Mouse (Mus musculus): Measurements from ENCODE around the gene Tspyl1. TPM values are rescaled to one million over a fixed set of nuclear protein-coding genes. Genes with fewer than 3 reads are reported as not detected.

The Tspyl1 gene
- polyA plus RNA-seq, 1 experiment from 2014 or later, result 55.8 TPM

DNA sequence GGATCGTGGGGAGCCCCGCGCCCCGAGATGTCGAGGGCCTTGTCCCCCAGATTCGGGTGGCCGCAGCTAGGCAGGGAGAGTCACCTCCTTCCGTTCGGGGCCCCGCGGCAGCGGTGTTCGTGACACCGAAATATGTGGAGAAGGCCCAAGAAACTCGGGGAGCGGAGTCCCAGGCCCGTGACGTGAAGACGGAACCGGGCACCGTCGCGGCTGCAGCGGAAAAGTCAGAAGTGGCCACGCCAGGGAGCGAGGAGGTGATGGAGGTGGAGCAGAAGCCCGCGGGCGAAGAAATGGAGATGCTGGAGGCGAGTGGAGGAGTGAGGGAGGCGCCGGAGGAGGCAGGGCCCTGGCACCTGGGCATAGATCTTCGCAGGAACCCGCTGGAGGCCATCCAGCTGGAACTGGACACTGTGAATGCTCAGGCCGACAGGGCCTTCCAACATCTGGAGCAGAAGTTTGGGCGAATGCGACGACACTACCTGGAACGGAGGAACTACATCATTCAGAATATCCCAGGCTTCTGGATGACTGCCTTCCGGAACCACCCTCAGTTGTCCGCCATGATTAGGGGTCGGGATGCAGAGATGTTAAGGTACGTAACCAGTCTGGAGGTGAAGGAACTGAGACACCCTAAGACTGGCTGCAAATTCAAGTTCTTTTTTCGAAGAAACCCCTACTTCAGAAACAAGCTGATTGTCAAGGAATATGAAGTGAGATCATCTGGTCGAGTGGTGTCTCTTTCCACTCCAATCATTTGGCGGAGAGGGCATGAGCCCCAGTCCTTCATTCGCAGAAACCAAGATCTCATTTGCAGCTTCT lies 639 bp downstream of the Tspyl1 start:
- peak overlapping the region; percentile 92 for H3K9ac ChIP-seq (ENCODE audit: low read length)
- H3K9me3 ChIP-seq (ENCODE audit: control insufficient read depth, low read length), result no peaks in the 10 kb centered on the region
- peak overlapping the region; percentile 57 for H3K4me2 ChIP-seq (ENCODE audit: low read depth, severe bottlenecking)
- H3K4me3 ChIP-seq (ENCODE audit: low read depth, low read length), result peak overlapping the region; percentile 99
- 0 out of 2 replicates have a peak, but pooled peaks cover 4% of the 10 kb centered on the region for H3K36me3 ChIP-seq (ENCODE audit: control insufficient read depth, insufficient read depth, low read length)
- H3K27me3 ChIP-seq (ENCODE audit: control insufficient read depth, insufficient read depth, low read length), result no peaks in the 10 kb centered on the region
- H3K4me1 ChIP-seq (ENCODE audit: control insufficient read depth, insufficient read depth, low read length), result peaks cover 9% of the 10 kb centered on the region; the same call in 1 of the 2 replicates
- 0 out of 2 replicates have a peak overlapping the region, but pooled peaks have one; percentile 36 for H3K27ac ChIP-seq (replicated peaks; ENCODE audit: low read depth, low read length)
- WGBS, result 4% methylated on average over 47 of the region's 47 CpGs
- ATAC-seq (ENCODE audit: insufficient number of reproducible peaks, low FRiP score, low TSS enrichment, low read depth) (peak; percentile 40), DNase-seq (ENCODE audit: low spot score) (no peak)

DNA sequence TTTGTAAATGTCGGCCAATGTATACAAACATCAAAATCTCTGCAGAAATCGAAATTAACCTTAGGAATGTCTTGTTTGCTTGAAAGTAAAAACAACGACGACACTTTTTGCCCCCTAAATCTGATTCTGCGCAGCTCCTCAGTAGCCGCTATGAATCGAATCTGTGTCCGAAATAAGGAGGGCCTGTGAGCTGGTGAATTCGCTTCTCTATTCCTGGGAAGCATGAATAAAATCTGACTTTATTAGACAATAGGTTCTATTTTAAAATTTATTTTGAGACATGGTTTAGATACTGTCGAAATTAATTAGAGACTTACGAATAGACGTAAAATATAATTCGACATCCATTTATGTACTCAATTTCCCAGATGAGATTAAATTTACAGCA lies 14.9 kb downstream of the Tspyl1 start:
- H3K4me3 ChIP-seq (ENCODE audit: low read depth, low read length), result peak overlapping the region; percentile 69
- peaks cover 11% of the 10 kb centered on the region; the same call in 1 of the 2 replicates for H3K4me1 ChIP-seq (ENCODE audit: control insufficient read depth, insufficient read depth, low read length)
- H3K27me3 ChIP-seq (ENCODE audit: control insufficient read depth, insufficient read depth, low read length), result no peaks in the 10 kb centered on the region
- no peaks in the 10 kb centered on the region for H3K9me3 ChIP-seq (ENCODE audit: control insufficient read depth, low read length)
- H3K27ac ChIP-seq (replicated peaks; ENCODE audit: low read depth, low read length), result no peak overlapping the region
- H3K36me3 ChIP-seq (ENCODE audit: control insufficient read depth, insufficient read depth, low read length), result no peaks in the 10 kb centered on the region
- no peak for DNase-seq (ENCODE audit: low spot score)
- H3K4me2 ChIP-seq (ENCODE audit: low read depth, severe bottlenecking), result peak overlapping the region; percentile 55
- peak; percentile 7; the same call in 1 of the 2 replicates for ATAC-seq (ENCODE audit: insufficient number of reproducible peaks, low FRiP score, low TSS enrichment, low read depth)
- H3K9ac ChIP-seq (ENCODE audit: low read length), result peak overlapping the region; percentile 57
- WGBS, result 7% methylated on average over 13 of the region's 13 CpGs

DNA sequence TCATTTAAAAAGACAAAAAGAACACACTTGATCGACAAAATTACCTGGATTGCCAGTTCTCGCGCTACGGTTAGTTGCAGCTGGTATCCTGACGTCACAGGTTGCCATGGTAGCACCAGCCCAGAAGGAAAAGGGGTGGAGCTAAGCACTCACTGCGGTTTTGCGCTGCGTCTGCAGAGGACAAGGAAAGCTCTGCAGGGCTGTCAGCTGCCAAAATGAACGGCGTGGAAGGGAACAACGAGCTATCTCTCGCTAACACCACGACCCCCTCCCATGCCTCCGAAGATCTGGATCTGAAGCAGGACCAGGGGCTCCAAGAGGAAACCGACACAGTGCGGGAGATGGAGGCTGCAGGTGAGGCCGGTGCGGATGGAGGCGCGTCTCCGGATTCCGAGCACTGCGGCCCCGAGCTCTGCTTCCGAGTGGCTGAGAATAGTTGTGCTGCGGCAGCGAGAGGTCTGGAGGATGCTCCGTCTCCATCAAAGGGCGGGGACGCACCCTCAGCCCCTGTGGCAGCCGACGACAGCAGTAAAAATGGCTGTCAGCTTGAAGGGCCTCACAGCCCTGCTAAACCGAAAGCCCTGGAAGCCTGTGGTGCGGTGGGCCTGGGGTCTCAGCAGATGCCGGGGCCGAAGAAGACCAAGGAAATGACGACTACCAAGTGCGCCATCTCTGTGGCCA lies 15.4 kb downstream of the Tspyl1 start, which contains the start of gene Tspyl4:
TSS of gene Tspyl4 (plus strand) at position 144 of the 681 bp plus-strand sequence.
- ATAC-seq (ENCODE audit: insufficient number of reproducible peaks, low FRiP score, low TSS enrichment, low read depth) (peak; percentile 98), DNase-seq (ENCODE audit: low spot score) (peak; percentile 95)
- Histone ChIP-seq H3K27ac (replicated peaks; ENCODE audit: low read depth, low read length) (no peak within 1 kb of the TSS), H3K4me3 (ENCODE audit: low read depth, low read length) (peak within 1 kb of the TSS; percentile 69), H3K36me3 (ENCODE audit: control insufficient read depth, insufficient read depth, low read length) (no peaks in the 10 kb centered on the region), H3K4me2 (ENCODE audit: low read depth, severe bottlenecking) (peak within 1 kb of the TSS; percentile 69), H3K9me3 (ENCODE audit: control insufficient read depth, low read length) (no peaks in the 10 kb centered on the region), H3K4me1 (ENCODE audit: control insufficient read depth, insufficient read depth, low read length) (peaks cover 11% of the 10 kb centered on the region; the same call in 1 of the 2 replicates), H3K9ac (ENCODE audit: low read length) (peak within 1 kb of the TSS; percentile 70), H3K27me3 (ENCODE audit: control insufficient read depth, insufficient read depth, low read length) (no peaks in the 10 kb centered on the region)
- WGBS, result under 1% methylated on average over 38 of the region's 38 CpGs

DNA sequence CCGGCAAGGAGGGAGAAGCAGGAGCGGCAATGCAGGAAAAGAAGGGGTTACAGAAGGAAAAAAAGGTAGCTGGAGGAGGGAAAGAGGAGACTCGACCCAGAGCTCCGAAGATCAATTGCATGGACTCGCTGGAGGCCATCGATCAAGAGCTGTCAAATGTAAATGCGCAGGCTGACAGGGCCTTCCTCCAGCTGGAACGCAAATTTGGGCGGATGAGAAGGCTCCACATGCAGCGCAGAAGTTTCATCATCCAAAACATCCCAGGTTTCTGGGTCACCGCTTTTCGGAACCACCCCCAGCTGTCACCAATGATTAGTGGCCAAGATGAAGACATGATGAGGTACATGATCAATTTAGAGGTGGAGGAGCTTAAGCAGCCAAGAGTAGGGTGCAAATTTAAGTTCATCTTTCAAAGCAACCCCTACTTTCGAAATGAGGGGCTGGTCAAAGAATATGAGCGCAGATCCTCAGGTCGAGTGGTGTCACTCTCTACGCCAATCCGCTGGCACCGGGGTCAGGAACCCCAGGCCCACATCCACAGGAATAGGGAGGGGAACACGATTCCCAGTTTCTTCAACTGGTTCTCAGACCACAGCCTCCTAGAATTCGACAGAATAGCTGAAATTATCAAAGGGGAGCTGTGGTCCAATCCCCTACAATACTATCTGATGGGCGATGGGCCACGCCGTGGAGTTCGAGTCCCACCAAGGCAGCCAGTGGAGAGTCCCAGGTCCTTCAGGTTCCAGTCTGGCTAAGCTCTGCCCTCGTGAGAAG lies 16.2 kb downstream of the Tspyl1 start:
- H3K36me3 ChIP-seq (ENCODE audit: control insufficient read depth, insufficient read depth, low read length), result no peaks in the 10 kb centered on the region
- 43% methylated on average over 25 of the region's 25 CpGs for WGBS
- peak overlapping the region; percentile 69 for H3K4me3 ChIP-seq (ENCODE audit: low read depth, low read length)
- no peaks in the 10 kb centered on the region for H3K27me3 ChIP-seq (ENCODE audit: control insufficient read depth, insufficient read depth, low read length)
- H3K9ac ChIP-seq (ENCODE audit: low read length), result peak overlapping the region; percentile 70
- no peak overlapping the region for H3K27ac ChIP-seq (replicated peaks; ENCODE audit: low read depth, low read length)
- H3K4me2 ChIP-seq (ENCODE audit: low read depth, severe bottlenecking), result peak overlapping the region; percentile 69
- ATAC-seq (ENCODE audit: insufficient number of reproducible peaks, low FRiP score, low TSS enrichment, low read depth), result no peak
- peaks cover 11% of the 10 kb centered on the region; the same call in 1 of the 2 replicates for H3K4me1 ChIP-seq (ENCODE audit: control insufficient read depth, insufficient read depth, low read length)
- no peaks in the 10 kb centered on the region for H3K9me3 ChIP-seq (ENCODE audit: control insufficient read depth, low read length)
- no peak for DNase-seq (ENCODE audit: low spot score)

DNA sequence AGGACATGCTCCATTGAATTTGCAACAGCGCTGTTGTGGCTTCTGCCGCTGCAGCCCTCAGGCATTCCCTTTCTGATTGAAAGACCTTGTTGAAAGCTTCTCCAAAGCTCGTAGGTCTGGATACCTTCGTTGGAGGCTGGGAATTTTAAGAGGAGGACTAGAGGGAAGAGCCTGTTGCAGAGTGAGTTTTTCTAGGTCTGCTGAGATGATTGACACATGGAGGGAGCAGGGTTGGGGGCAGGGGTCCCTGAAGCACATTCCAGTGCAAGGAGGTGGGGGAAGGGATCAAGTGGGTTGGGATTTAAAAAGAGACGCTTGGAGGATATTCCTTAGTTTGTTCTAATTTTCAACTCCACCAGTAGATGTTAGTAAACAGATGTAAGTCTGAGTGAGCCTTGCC lies 18.4 kb downstream of the Tspyl1 start:
- H3K27ac ChIP-seq (replicated peaks; ENCODE audit: low read depth, low read length), result no peak overlapping the region

DNA sequence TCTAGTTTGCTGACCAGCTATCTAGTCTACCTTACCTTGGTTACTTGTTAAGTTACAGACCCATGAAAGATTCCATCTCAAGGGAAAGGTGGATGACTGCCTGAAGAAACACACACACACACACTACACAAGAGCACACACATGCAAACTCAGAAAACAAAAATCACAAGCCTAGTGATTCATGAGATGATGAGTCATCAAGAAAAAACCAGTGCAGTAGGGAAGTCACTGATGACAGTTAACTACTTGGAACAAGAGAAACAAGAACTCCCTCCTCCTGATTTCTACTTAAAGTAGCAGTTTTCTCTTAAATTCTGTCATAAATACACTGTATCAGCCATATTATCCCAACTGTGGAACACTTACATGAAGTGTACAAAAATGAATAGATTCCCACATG lies 25.1 kb downstream of the Tspyl1 start:
- Histone ChIP-seq H3K9me3 (ENCODE audit: control insufficient read depth, low read length) (no peaks in the 10 kb centered on the region), H3K4me2 (ENCODE audit: low read depth, severe bottlenecking) (no peak overlapping the region), H3K27ac (replicated peaks; ENCODE audit: low read depth, low read length) (no peak overlapping the region), H3K9ac (ENCODE audit: low read length) (no peak overlapping the region), H3K4me3 (ENCODE audit: low read depth, low read length) (no peak overlapping the region), H3K36me3 (ENCODE audit: control insufficient read depth, insufficient read depth, low read length) (no peaks in the 10 kb centered on the region), H3K27me3 (ENCODE audit: control insufficient read depth, insufficient read depth, low read length) (no peaks in the 10 kb centered on the region), H3K4me1 (ENCODE audit: control insufficient read depth, insufficient read depth, low read length) (no peaks in the 10 kb centered on the region)
- no peak for ATAC-seq (ENCODE audit: insufficient number of reproducible peaks, low FRiP score, low TSS enrichment, low read depth)
- DNase-seq (ENCODE audit: low spot score), result no peak

More for the DNA sequence above, 18.4 kb downstream of the Tspyl1 start:
- Histone ChIP-seq H3K4me2 (ENCODE audit: low read depth, severe bottlenecking) (peak overlapping the region; percentile 31), H3K9ac (ENCODE audit: low read length) (no peak overlapping the region), H3K4me1 (ENCODE audit: control insufficient read depth, insufficient read depth, low read length) (peaks cover 11% of the 10 kb centered on the region; the same call in 1 of the 2 replicates), H3K4me3 (ENCODE audit: low read depth, low read length) (0 out of 2 replicates have a peak overlapping the region, but pooled peaks have one; percentile 8), H3K36me3 (ENCODE audit: control insufficient read depth, insufficient read depth, low read length) (no peaks in the 10 kb centered on the region), H3K27me3 (ENCODE audit: control insufficient read depth, insufficient read depth, low read length) (no peaks in the 10 kb centered on the region), H3K9me3 (ENCODE audit: control insufficient read depth, low read length) (no peaks in the 10 kb centered on the region)
- no peak for ATAC-seq (ENCODE audit: insufficient number of reproducible peaks, low FRiP score, low TSS enrichment, low read depth)
- no peak for DNase-seq (ENCODE audit: low spot score)
- WGBS, result 47% methylated on average over 5 of the region's 5 CpGs

DNA sequence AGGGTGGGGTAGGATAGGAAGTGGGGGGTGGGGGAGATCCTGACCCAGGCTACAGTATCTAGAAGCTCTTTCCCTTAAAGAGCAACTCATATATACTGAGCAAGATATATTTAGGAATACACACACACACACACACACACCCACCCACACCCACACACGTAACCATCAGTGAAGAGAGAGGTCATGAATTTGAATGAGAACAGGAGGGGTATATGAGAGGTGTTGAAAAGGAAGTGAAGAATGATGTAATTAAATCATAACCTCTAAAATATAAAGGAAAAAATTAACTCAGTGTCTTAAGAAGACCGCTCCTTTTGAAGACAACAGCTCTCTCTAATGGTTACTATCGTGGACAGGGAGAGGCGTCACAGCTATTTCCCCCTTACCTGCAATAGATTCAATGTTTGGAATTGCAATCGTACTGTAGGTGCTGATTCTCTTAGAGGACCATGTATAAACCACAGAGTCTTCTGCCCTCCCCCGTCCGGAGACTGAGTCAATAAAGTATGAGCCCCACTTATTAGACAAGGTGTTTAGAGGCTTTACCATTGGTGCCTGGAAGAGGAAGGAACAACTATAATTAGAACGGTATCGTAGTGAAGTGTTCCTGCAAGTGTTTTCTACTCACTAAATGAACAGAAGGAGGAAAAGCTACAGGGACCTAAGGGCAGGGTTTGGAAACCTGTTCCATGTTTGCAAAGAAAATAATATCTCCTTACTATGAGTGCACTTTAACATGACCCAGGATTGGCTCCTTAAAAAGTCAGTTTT lies 28.1 kb downstream of the Tspyl1 start:
- ATAC-seq (ENCODE audit: insufficient number of reproducible peaks, low FRiP score, low TSS enrichment, low read depth) (no peak), DNase-seq (ENCODE audit: low spot score) (no peak)
- Histone ChIP-seq H3K4me3 (ENCODE audit: low read depth, low read length) (no peak overlapping the region), H3K27ac (replicated peaks; ENCODE audit: low read depth, low read length) (no peak overlapping the region), H3K4me1 (ENCODE audit: control insufficient read depth, insufficient read depth, low read length) (no peaks in the 10 kb centered on the region), H3K4me2 (ENCODE audit: low read depth, severe bottlenecking) (no peak overlapping the region), H3K27me3 (ENCODE audit: control insufficient read depth, insufficient read depth, low read length) (no peaks in the 10 kb centered on the region), H3K36me3 (ENCODE audit: control insufficient read depth, insufficient read depth, low read length) (no peaks in the 10 kb centered on the region), H3K9me3 (ENCODE audit: control insufficient read depth, low read length) (no peaks in the 10 kb centered on the region), H3K9ac (ENCODE audit: low read length) (no peak overlapping the region)
- WGBS, result 83% methylated on average over 9 of the region's 9 CpGs

All from limb, embryonic 11.5 days (tissue).